Mouse (Mus musculus) megakaryocyte, embryonic 14.5 days (primary cell): Measurements from ENCODE around the gene Cnksr1.

ENCODE experiments used
- FLI1 ChIP-seq: IDR thresholded peaks from 2 replicates; pipeline ENCODE4 v1.6.1; 2012; ENCODE audit warnings: low read length, inconsistent platforms, mixed read lengths
- GATA1 ChIP-seq: IDR thresholded peaks from 3 replicates; pipeline ENCODE4 v1.6.1; 2012; ENCODE audit warnings: mixed read lengths, low read length, inconsistent platforms, borderline replicate concordance

GRCm38 (mm10) chr4:134286226-134287167 lies 48.3 kb upstream of the Cnksr1 start:
- no peak for TF ChIP-seq GATA1
- no peak for TF ChIP-seq FLI1
